Mouse (Mus musculus) gonadal fat pad, adult 2 months (tissue): Measurements from ENCODE around the gene Dusp10. TPM values are rescaled to one million over a fixed set of nuclear protein-coding genes. Genes with fewer than 3 reads are reported as not detected.

Experiments
- DNase-seq: peaks from one replicate; pipeline ENCODE4 v3.0.0-alpha.2; 2012; ENCODE audit warnings: low read depth
- polyA plus RNA-seq: library from polyadenylated mRNA; depleted of rRNA; stranded (reverse); fragments of >200 nt; gene quantifications from 2 replicates; pipeline ENCODE4 v1.2.3, GENCODE M21; 2012

The Dusp10 gene
- polyA plus RNA-seq, 1 experiment: 34.1 TPM

DNA sequence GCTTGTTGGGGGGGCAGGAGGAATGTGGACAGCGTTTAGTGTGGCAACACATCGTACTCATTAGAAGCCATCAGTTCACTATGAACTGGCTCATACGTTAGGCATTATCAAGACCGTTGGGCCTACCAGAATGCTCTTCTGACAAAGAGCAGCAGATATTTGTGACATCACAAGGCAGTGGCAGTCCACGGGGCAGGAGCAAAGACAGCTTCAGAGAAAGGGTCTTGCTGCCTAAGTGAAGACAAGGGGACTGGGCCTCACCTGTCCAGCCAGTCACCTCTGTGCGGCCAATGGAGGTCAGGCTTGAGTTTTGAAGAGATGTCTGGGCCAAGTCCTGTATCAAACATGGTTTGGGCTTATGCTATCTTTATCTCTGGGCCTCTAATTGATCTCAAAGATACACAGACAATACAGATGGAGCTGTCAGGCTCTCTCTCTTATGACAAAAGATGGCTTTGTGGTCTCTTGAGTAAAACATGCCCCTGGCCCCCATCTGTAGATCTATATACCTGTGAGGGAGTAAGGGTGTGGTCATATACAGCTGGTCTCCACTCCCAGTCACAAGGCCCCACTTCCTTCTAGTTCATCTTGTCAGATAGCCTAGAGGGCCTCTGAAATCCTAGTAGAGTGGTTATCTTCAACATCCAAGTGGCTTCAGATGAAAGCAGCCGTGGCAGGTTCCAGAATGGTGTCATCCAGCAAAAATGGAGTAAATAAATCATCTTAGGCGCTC lies 17.1 kb downstream of the Dusp10 start:
- DNase-seq: no peak

DNA sequence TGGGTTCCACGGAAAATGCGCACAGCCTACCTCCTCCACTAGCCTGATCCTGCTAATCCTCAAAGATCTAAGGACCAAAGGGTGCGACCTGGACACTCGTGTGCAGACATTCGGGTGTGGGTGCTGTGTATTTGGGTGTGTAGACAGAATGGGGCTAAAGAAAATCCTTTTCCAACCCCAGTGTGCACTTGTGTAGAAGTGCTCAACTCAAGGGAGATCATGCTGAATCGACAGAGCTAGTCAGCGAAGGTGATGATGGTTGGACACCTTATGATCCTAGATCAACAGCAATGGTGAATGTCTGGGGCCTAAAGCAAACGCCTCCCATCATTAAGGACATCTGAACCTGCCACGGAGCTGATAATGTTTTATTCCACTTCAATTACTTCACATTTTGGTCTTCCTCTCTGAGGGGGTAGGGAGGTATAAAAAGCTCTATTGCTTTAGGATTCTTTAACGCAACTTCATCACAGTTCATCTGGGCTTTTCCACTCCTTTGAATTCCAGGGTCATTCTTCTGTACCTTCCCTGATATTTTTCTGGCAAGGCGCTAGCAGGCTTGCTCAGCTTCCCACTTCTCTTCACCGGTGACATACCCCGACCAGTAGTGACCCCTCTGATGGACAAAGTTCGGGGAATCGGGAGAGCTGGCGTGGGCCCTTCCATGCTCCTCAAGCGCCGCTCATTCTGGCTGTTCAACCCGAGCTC lies 19.7 kb downstream of the Dusp10 start:
- no peak for DNase-seq

DNA sequence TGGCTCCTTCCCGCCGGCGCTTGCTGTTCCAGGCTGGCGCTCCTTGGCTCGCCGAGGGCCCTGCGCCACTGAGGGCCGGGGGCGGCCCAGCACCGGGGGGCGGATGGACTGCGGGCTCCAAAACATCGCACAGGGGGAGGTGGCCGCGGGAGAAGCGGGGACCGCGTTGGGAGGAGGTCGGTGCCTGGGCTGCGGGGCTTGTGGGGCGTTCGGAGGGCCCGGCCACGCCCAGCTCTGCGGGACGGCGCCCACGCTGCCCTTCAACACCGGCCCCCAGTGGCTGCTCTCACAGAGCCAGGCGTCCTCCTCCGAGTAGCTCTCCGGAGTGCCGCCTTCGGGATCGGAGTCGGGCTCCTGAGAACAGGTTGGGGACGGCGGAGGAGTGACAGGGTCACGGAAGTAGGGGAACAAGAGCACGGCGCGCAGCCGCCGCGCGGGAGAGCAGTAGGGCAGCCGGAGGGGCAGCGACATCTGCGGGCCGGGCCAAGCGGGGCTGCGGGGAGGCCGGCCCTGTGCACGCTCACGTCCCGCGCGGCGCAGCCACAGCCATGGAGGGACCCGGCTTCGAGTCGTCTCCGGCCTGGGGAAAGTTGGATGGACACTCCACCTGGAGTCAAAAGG lies 20.4 kb downstream of the Dusp10 start:
- no peak for DNase-seq

DNA sequence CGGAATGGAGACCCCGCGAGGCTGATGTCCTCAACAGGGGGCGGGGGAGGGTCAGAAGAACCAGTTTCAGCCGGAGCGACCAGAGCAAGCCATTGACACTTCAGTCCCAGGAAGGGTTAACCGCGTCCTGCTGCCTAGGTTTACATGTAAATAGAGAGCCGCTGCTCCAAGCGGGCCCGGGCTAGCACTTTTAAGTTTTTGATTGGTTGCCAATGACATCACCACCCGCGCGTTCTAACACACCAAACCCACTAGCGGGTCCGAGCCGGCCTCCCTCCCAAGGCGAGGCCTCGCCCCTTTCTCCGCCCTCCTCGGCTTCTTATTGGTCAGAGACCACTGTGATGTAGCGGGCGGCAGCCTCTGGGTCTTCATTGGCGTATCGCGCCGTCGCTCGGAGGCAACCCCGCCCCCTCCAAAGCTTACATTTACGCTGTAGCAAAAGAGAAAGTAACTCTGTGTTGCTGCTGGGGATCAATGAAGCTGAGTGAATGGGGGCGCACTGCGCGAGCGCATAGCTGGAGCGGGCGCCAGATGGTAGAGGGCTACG lies 21.0 kb downstream of the Dusp10 start, which contains the start of gene 1700056E22Rik:
Gene 1700056E22Rik (minus strand): TSS at position 291 of the 547 bp plus-strand sequence.
- DNase-seq: peak; percentile 76

DNA sequence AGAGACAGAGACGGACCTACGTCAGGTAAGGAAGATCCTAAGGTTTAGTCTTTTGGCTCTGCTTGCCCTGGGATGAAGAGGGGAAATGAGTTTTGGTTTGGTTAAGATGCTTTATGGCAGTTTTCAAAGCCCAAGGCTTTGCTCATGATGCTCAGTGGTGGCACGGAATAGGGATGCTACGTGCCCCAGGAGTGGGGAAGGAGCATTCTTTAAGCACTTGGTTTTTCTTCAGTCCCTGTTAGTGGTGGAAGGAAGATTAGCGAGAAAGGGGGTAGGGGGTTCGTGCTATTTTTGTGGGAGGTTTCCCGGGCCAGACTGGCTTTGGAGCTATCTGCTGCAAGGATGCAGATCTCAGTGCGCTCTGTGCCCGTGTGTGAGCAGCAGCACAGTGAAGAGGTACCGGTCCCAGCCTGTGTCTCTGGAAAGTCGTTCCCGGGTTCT lies 21.7 kb downstream of the Dusp10 start:
- DNase-seq: no peak

DNA sequence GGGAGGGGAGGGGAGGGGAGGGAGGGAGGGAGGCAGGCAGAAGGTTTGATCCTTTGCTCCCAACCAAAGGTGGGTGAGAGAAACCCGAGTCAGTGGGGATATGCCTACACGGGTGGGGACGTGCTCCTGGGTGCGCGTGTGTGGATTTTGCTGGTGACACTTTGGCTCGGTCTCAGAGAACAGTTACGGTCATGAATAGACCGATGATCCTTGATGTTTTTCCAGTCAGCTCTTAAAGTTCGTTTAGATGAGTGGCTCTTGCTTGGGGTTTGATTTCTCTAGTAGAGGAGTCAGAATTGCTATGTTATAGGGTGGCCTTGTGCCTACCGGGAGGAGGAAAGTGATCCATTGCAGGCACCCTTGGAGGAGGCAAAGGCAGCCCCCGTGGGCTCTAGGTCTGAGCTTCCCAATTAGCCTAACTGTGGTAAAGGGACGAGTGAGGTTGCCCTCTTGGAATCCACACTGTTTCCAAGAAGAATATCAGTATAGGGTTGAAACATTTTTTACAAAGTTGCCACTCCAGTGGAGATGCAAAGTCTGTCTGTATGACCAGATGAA lies 22.3 kb downstream of the Dusp10 start:
- DNase-seq: no peak

DNA sequence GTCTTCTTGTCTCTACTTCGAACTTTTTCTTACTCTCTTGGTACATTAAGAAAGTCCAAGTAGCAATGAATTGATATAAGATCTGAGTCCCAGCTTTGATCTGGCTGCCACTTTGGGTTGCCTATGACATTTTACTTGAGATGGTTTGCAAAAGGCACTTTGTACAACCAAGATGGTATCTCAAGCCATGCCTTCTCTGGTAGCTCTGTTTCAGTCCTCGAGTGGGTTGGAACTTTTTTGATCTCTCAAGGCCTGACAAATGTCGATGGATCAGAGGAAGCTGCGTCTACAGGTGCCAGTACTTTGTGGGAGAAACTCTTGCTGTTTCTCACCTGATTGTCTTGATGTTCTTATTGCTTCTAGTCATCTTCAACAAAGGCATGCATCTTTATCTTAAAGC lies 24.7 kb downstream of the Dusp10 start:
- DNase-seq: no peak

DNA sequence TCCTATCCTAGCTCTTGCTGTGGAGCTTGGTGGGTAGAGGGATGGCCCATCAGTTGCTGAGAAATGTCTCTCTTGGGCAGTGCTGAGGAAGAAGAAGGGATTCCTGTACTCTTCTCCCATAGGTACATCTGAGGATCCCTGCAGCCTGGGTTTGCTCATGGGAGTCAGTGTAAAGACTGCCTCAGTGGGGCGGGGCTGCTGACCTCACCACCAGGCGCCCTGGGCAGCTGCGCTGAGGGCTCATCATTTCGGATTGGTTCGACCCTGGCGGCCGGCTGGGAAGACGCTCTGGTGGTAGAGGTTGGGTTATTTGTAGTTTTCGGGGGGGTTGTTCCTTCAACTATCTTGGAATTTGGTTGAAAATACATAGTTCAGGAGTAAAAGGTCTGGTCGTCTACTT lies 26.2 kb downstream of the Dusp10 start:
- DNase-seq: no peak

DNA sequence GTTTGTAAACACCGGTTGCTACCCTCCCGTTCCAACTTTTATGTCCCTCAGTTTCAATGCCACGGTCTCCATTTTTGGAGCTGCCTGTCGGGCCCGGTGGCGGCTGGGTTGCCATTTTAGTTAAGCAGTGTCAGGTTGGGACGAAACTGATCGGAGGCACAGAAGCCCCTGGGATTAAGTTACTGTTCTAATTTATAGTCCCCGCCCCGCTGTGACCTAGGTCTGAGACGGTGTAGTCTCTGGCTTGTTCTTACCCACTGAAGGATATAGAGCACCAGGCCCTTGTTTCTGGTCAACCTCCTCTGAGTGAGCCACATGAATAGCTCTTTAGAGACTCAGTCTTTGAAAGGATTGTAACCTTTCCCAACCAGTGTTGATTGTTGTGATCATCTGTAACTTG lies 27.1 kb downstream of the Dusp10 start:
- no peak for DNase-seq

DNA sequence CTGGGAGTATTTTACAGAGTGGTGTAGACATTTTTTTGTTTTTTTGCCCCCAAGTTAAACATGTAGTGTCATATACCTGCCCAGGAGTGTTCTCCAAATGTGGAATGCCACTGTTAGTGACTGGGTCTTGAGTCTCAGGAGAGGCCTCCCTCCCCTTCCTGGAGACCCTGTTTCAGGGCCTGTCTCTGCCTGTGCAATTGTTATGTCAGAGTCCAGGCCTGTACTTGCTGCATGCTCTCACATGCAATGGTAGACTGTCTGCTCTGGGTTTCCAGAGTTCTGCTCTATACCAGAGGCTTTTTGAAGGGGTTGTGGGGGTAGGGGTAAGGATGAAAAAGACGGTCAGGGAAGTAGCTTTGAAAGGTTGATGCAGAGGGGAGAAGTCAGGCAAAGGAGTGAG lies 27.8 kb downstream of the Dusp10 start:
- no peak for DNase-seq

DNA sequence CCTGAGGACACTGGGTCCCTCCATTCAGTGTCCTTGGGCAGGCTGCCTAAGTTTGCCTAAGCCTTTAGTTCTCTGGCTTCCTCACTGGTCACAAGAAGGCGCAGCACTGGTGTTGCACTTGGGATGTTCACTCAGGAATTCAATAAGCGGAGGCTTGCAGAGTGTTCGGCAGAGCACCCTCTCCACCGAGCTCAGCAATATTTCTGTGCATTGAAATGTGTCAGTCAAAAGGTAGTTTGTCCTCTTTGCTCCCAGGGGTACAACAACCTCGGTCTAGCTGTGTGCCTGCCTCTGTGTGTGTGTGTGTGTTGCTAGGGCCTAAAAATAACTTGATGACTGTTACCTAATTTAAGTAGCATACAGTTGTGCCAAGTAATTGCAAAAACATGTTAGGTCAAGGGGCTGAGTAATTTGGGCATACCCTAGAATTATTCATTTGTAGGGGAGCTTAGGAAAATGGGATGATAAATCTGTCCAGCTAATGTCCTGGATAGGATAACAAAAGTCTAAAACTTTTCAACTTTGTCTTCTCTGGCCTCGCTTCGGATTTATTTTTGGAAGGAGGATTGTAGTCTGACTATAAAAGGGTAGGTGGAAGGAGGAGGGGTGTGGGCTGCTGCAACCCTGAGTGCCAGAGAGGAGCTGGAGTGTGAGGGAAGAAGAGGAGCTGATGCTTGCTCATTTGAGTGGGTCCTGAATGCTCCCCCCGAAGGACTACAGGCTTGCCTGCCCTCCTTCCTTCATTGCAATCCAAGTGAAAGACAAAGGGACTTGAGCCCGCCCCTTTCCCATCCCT lies 28.9 kb downstream of the Dusp10 start:
- DNase-seq: no peak

DNA sequence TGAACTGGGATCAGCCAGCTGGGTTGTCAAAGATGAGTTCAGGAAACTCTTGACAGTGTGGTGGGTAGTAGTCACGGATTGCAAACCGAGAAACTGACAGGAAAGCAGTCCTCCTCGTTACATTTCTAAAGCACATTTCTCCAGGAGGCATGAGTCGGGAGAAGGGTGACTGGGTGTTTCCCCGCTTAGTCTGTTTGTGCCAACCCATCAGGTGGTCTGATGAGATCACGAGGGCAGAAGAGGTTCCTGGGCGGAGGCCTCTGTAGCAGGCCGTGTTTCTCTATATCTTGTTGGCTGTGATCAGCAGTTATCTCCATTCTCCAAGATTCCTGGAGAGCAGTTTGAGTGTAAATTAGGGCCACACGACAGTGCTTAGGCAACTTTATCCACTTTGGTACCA lies 29.6 kb downstream of the Dusp10 start:
- DNase-seq: no peak

DNA sequence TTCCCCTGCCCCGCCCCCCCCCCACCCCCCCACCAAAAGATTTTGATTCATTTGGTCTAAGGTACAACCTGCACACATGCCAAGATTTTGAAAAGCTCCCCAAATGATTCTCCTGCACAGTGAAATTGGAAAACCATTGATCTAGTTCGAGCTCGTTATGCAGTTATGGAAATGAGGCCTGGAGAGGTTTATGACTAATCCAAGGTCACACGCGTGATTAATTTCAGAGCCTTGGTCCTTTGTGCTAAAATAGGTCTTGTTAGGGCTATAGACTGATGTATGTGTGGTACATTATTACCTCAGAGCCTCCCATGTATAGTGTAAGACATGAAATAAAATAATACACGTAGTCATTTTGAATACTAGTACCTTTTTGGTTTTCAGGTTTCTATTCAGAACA lies 30.3 kb downstream of the Dusp10 start:
- no peak for DNase-seq

DNA sequence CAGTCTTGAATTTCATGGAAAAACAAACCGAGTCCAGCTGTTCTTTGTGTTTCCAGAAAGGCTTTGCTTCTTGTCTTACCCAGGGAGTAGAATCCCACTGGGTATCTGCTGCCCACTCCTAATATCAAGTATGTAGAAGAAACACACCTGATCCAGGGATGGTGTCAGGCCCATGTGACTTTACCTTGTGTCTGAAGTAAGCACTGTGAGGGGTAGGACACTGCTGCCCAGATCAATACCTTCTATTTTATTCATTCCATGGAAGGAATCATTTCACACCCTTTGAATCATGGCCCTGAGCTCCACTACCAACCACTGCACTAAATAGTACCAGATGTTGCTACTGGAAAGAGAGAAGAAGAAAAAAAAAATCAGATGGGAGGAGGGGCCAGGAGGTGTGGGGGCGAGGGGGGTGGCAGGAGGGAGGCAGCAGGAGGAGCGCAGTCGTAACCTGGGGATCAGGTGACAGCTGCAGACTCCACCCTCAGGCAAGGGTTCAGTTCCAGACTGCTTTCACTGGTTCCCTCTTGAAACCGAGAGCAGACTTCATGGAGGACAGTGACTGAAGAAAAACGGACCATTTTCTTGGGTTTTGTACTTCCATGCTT lies 33.1 kb downstream of the Dusp10 start:
- no peak for DNase-seq

DNA sequence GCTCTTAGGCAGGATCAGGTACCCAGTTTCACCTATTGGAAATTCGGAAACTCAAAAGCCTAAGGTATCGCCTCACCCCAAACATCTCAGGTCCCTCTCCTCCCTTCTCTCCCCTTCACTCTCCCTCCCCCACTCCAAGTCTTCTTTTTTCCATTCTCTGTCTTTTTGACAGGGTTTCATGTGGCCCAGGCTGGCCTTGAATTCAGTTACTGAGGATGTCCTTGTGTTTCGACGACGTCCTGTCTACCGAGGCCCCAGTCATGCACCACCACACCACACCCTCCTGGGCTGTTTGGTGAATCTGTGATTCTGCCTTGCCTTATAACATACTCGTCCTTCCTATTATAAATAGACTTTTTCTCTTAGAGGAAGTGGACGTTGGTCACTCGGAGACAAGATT lies 34.7 kb downstream of the Dusp10 start:
- no peak for DNase-seq

DNA sequence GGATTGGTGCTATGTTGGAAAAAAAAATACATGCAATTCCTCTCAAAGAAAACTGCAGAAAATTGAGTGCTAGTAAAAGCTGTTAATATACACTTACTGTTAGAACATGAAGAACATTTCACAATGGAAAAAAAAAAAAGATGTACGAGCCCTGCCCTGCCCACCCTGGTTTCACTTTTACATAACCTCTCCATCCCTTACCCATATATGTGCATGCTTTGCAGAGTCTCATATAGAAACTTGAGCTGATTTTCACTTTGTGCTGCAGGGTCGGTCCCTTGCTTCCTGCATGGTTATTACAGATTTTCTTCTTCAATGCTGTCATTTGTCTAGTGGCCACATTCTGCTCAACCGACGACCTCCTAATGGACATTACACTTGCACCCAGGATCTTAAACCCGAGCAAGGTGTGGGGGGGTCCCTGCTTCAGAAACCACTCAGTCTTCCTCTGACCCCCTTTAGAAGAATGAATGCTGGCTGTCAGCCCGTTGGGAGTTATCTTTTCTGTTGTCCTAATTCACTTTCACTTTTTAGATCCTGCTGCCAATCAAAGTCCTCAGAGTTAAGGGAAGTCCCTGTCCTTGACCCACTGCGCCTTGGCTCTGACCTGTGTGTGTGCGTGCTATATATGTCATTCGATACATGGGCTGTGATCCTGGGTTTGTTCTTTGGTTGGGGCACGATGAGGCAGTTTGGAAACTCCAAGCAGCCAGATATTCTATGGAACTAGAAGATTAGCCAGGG lies 35.7 kb downstream of the Dusp10 start:
- no peak for DNase-seq

DNA sequence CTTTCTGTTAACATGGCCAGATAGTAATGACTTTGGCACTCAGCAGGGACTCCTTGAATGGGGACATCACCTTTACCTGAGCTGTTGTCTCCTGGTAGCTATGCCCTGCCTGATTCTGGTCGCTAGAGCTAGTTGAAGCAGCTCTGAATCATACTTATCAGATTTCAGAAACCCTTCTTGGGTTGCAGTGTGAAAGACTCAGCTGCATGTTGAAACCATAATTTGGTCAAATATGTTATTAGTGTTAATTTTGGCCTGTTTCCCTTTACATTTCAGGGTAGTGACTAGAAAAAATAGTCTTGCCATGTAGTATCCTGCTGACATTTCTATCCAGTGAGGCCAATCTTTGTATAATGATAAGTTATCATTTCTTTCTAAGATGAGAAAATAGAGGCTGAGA lies 38.2 kb downstream of the Dusp10 start:
- no peak for DNase-seq

DNA sequence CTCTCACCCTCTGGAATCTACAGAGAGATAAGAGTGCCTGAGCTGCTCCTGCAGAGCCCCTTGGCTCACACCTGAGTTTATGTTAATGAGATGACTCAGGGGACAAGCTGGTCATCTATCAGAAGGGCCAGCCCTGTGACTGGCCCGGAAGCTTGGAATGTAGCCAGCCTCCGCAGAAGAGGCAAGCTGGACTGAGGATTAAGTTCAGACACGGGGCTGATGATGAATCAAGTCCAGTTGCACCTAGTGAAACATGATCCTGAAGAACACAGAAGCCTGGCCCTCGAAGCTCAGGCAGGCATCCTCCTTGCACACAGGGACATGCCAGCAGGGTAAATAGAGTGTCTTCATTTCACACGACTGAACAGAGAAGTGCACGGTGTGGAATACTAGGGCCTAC lies 38.7 kb downstream of the Dusp10 start:
- no peak for DNase-seq

DNA sequence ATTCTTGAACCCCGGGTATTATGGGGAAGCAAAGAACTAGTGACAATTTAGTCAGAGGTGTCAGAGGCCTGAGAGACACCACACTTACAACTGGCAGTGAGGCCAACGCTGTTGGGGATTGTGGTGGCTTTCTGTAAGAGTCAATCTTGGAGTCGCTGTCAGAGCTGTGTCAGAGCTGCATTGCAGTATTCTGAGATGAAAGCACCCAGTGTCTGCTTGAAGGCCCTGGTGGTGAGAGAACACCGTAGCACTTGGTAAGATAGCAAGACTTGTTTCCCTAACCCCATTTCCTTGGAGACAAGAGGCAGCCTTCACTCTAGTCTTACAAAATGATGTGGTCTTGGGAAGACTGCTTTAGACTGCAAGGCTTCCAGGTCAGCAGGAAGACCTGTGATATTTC lies 39.2 kb downstream of the Dusp10 start:
- DNase-seq: no peak

DNA sequence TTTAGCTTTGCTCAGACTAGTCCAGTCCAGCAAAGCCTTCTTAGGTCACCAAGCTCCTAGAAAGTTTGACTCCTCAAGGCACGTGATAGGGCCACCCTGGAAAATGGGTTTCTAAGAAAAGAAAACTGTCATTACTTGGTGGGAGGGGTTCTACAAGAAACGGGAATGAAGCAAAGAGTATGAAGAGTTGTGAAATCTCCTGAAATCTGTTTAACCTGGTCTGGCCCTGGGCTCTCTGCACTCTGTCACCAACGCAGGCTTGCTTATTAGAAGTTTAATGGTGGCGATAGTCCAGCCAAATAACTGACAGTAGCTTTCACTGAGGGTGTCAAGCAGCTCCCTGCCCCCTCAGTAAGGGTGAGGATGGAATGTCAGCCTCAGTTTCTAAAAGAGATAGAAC lies 40.0 kb downstream of the Dusp10 start:
- no peak for DNase-seq
